Mouse (Mus musculus): ENCODE data around the gene Rnf213. TPM values are rescaled to one million over a fixed set of nuclear protein-coding genes. Genes with fewer than 3 reads are reported as not detected.

The Rnf213 gene
- polyA plus RNA-seq, 1 experiment from 2014 or later = 0.90 TPM

GRCm38 (mm10) chr11:119514967-119515636, 122.2 kb downstream of the Rnf213 start:
- H3K4me1 ChIP-seq (ENCODE audit: control insufficient read depth, insufficient read depth, low read length) = peaks cover 24% of the 10 kb centered on the region

GRCm38 (mm10) chr11:119515823-119516676, 123.2 kb downstream of the Rnf213 start:
- Histone ChIP-seq H3K4me1 (ENCODE audit: control insufficient read depth, insufficient read depth, low read length) (peaks cover 24% of the 10 kb centered on the region), H3K4me3 (ENCODE audit: low read depth, low read length) (no peak overlapping the region), H3K27ac (ENCODE audit: low read length) (peak overlapping the region; percentile 73), H3K9me3 (replicated peaks; ENCODE audit: control insufficient read depth, low read length, poor library complexity, severe bottlenecking) (no peaks in the 10 kb centered on the region), H3K4me2 (ENCODE audit: low read length) (no peak overlapping the region), H3K9ac (ENCODE audit: low read depth, low read length) (no peak overlapping the region; the same call in 1 of the 2 replicates), H3K27me3 (ENCODE audit: control insufficient read depth, insufficient read depth, low read depth, low read length) (no peaks in the 10 kb centered on the region), H3K36me3 (ENCODE audit: control insufficient read depth, insufficient read depth, low read length) (no peaks in the 10 kb centered on the region)
- WGBS = 61% methylated on average over 16 of the region's 16 CpGs
- ATAC-seq = no peak

More at GRCm38 (mm10) chr11:119514967-119515636, 122.2 kb downstream of the Rnf213 start:
- H3K9ac ChIP-seq (ENCODE audit: low read depth, low read length) = peak overlapping the region; percentile 42; the same call in 1 of the 2 replicates
- peak overlapping the region; percentile 73 for H3K27ac ChIP-seq (ENCODE audit: low read length)
- no peaks in the 10 kb centered on the region for H3K27me3 ChIP-seq (ENCODE audit: control insufficient read depth, insufficient read depth, low read depth, low read length)
- WGBS = 1% methylated on average over 21 of the region's 21 CpGs
- no peaks in the 10 kb centered on the region for H3K9me3 ChIP-seq (replicated peaks; ENCODE audit: control insufficient read depth, low read length, poor library complexity, severe bottlenecking)
- H3K4me2 ChIP-seq (ENCODE audit: low read length) = peak overlapping the region; percentile 39
- H3K4me3 ChIP-seq (ENCODE audit: low read depth, low read length) = no peak overlapping the region; the same call in 1 of the 2 replicates
- peak; percentile 72 for ATAC-seq
- H3K36me3 ChIP-seq (ENCODE audit: control insufficient read depth, insufficient read depth, low read length) = no peaks in the 10 kb centered on the region

DNA sequence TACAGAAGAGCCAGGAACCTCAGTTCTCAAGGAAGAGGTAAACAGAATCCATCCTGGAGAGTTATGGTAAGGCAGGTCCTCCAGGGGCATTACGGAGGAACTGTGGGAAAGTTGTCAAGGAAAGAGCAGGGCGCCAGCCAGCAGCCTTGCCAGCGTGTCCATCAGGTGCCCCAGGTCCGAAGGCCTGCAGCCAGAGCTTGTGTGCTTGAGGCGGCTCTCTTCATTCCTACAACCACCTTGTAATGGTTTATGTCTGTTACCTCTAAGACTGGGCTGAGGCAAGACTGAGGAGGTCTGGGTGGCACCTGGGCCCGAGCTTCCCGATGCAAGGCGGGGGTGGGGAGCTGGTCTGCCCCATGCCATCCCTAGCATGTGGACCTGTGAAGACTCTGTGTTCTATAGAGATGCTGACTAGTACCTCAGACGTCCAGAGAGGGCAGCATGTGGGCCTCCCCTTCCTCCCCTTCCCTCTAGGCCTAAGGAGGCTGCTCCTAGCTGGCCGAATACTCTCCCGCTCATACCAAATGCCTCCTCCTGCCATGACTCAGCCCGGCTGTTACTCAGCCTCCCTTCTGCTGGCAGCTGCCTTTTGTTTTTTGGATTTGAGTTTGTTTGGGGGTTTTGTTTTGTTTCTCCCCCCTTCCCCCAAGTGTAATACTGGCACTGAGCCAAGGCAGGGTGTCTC, 123.9 kb downstream of the Rnf213 start:
- no peaks in the 10 kb centered on the region for H3K9me3 ChIP-seq (replicated peaks; ENCODE audit: control insufficient read depth, low read length, poor library complexity, severe bottlenecking)

GRCm38 (mm10) chr11:119519387-119519786, 126.5 kb downstream of the Rnf213 start:
- Histone ChIP-seq H3K9me3 (replicated peaks; ENCODE audit: control insufficient read depth, low read length, poor library complexity, severe bottlenecking) (no peaks in the 10 kb centered on the region), H3K27ac (ENCODE audit: low read length) (no peak overlapping the region), H3K27me3 (ENCODE audit: control insufficient read depth, insufficient read depth, low read depth, low read length) (no peaks in the 10 kb centered on the region), H3K4me1 (ENCODE audit: control insufficient read depth, insufficient read depth, low read length) (peaks cover 14% of the 10 kb centered on the region), H3K36me3 (ENCODE audit: control insufficient read depth, insufficient read depth, low read length) (no peaks in the 10 kb centered on the region), H3K9ac (ENCODE audit: low read depth, low read length) (no peak overlapping the region), H3K4me2 (ENCODE audit: low read length) (no peak overlapping the region), H3K4me3 (ENCODE audit: low read depth, low read length) (no peak overlapping the region)
- no peak for ATAC-seq
- 95% methylated on average over 1 of the region's 1 CpGs for WGBS

More for the DNA sequence above, 123.9 kb downstream of the Rnf213 start:
- H3K27ac ChIP-seq (ENCODE audit: low read length) = no peak overlapping the region
- ATAC-seq = no peak
- peaks cover 22% of the 10 kb centered on the region for H3K4me1 ChIP-seq (ENCODE audit: control insufficient read depth, insufficient read depth, low read length)
- no peak overlapping the region for H3K4me3 ChIP-seq (ENCODE audit: low read depth, low read length)
- WGBS = 65% methylated on average over 12 of the region's 12 CpGs
- no peak overlapping the region for H3K4me2 ChIP-seq (ENCODE audit: low read length)
- no peaks in the 10 kb centered on the region for H3K36me3 ChIP-seq (ENCODE audit: control insufficient read depth, insufficient read depth, low read length)
- H3K9ac ChIP-seq (ENCODE audit: low read depth, low read length) = no peak overlapping the region
- no peaks in the 10 kb centered on the region for H3K27me3 ChIP-seq (ENCODE audit: control insufficient read depth, insufficient read depth, low read depth, low read length)

- ATAC-seq = no peak
- H3K4me1 ChIP-seq (ENCODE audit: control insufficient read depth, insufficient read depth, low read length) = peaks cover 10% of the 10 kb centered on the region; the same call in 1 of the 2 replicates
- H3K36me3 ChIP-seq (ENCODE audit: control insufficient read depth, insufficient read depth, low read length) = no peaks in the 10 kb centered on the region
- H3K27ac ChIP-seq (ENCODE audit: low read length) = no peak overlapping the region
- H3K4me2 ChIP-seq (ENCODE audit: low read length) = no peak overlapping the region
- H3K27me3 ChIP-seq (ENCODE audit: control insufficient read depth, insufficient read depth, low read depth, low read length) = no peaks in the 10 kb centered on the region
- no peak overlapping the region for H3K9ac ChIP-seq (ENCODE audit: low read depth, low read length)
- no peak overlapping the region for H3K4me3 ChIP-seq (ENCODE audit: low read depth, low read length)
- WGBS = 68% methylated on average over 5 of the region's 5 CpGs
- H3K9me3 ChIP-seq (replicated peaks; ENCODE audit: control insufficient read depth, low read length, poor library complexity, severe bottlenecking) = no peaks in the 10 kb centered on the region
Observed at GRCm38 (mm10) chr11:119520005-119520712, 127.3 kb downstream of the Rnf213 start.

DNA sequence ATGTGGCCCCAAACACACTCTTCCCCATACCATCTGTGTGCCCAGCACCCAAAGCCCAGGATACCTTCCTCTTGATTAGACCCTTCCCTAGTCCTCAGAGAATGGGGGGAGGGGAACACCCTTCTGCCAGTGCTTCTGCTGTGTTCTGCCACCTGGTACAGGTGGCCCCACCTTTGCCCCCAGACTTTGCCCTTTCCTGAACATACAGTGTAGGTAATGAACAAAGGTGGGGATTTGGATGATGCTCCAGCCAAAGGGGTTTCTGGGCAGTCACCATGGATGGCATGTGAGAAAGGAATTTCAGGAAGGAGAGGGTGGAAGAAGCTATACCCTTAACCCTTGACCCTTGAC, 127.8 kb downstream of the Rnf213 start:
- Histone ChIP-seq H3K4me3 (ENCODE audit: low read depth, low read length) (no peak overlapping the region), H3K27me3 (ENCODE audit: control insufficient read depth, insufficient read depth, low read depth, low read length) (no peaks in the 10 kb centered on the region), H3K36me3 (ENCODE audit: control insufficient read depth, insufficient read depth, low read length) (no peaks in the 10 kb centered on the region), H3K4me2 (ENCODE audit: low read length) (no peak overlapping the region), H3K4me1 (ENCODE audit: control insufficient read depth, insufficient read depth, low read length) (peaks cover 6% of the 10 kb centered on the region; the same call in 1 of the 2 replicates), H3K9me3 (replicated peaks; ENCODE audit: control insufficient read depth, low read length, poor library complexity, severe bottlenecking) (no peaks in the 10 kb centered on the region), H3K27ac (ENCODE audit: low read length) (no peak overlapping the region), H3K9ac (ENCODE audit: low read depth, low read length) (no peak overlapping the region)
- ATAC-seq = no peak

GRCm38 (mm10) chr11:119521920-119522710, 129.2 kb downstream of the Rnf213 start:
- no peak for ATAC-seq
- 75% methylated on average over 6 of the region's 6 CpGs for WGBS

GRCm38 (mm10) chr11:119522779-119523178, 129.9 kb downstream of the Rnf213 start:
- 70% methylated on average over 8 of the region's 8 CpGs for WGBS
- Histone ChIP-seq H3K27ac (ENCODE audit: low read length) (no peak overlapping the region), H3K4me2 (ENCODE audit: low read length) (no peak overlapping the region), H3K9me3 (replicated peaks; ENCODE audit: control insufficient read depth, low read length, poor library complexity, severe bottlenecking) (no peaks in the 10 kb centered on the region), H3K4me3 (ENCODE audit: low read depth, low read length) (no peak overlapping the region), H3K27me3 (ENCODE audit: control insufficient read depth, insufficient read depth, low read depth, low read length) (no peaks in the 10 kb centered on the region), H3K9ac (ENCODE audit: low read depth, low read length) (no peak overlapping the region), H3K4me1 (ENCODE audit: control insufficient read depth, insufficient read depth, low read length) (peaks cover 3% of the 10 kb centered on the region; the same call in 1 of the 2 replicates), H3K36me3 (ENCODE audit: control insufficient read depth, insufficient read depth, low read length) (no peaks in the 10 kb centered on the region)
- no peak for ATAC-seq

More at GRCm38 (mm10) chr11:119521920-119522710, 129.2 kb downstream of the Rnf213 start:
- Histone ChIP-seq H3K9me3 (replicated peaks; ENCODE audit: control insufficient read depth, low read length, poor library complexity, severe bottlenecking) (no peaks in the 10 kb centered on the region), H3K4me3 (ENCODE audit: low read depth, low read length) (no peak overlapping the region), H3K9ac (ENCODE audit: low read depth, low read length) (no peak overlapping the region), H3K4me1 (ENCODE audit: control insufficient read depth, insufficient read depth, low read length) (peaks cover 3% of the 10 kb centered on the region; the same call in 1 of the 2 replicates), H3K27ac (ENCODE audit: low read length) (no peak overlapping the region), H3K36me3 (ENCODE audit: control insufficient read depth, insufficient read depth, low read length) (no peaks in the 10 kb centered on the region), H3K4me2 (ENCODE audit: low read length) (no peak overlapping the region), H3K27me3 (ENCODE audit: control insufficient read depth, insufficient read depth, low read depth, low read length) (no peaks in the 10 kb centered on the region)

Measured in midbrain, embryonic 16.5 days (tissue).